ENCODE assay signal across 11 mouse cellular contexts in the genomic region with DNA sequence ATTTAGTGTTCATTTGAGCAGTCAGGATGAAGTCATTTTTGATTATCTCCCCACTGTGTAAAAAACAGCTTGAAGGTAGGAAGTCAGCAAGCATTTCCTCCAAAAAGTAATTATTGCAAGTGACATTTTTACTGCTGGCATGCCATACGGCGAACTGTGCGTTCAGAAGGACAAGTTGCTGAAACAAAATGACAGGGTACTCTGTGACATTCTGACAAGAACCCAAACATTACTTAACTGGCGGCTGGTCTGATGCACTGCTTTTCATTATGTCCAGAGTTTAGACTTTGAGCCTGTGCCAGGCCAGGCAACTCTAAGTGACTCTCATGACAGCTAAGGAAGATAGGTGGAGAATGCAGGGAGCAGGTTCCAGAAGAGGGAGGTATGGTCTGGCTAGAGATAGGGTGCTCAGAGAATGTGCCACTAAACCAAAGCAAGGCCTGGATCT. TPM values are rescaled to one million over a fixed set of nuclear protein-coding genes. Genes with fewer than 3 reads are reported as not detected.
DNase-seq lines count a peak whose midpoint lies in the region; ATAC-seq lines count a peak whose summit lies in the region.
"Had no signal": no experiment of that assay in that cellular context is flagged by ENCODE, and none has a peak within 500 bp of the region (broad histone marks: within the 10 kb centered on the region; RNA-seq: fewer than 3 reads in every experiment).

No protein-coding gene starts in this region.

- no peak overlapping the region for H3K4me3 ChIP-seq in heart, embryonic 12.5 days
- no peak overlapping the region for H3K4me3 ChIP-seq in limb, embryonic 13.5 days

- 0 out of 2 replicates have a peak, but pooled peaks have one; percentile 53 for ATAC-seq in heart, embryonic 12.5 days (ENCODE audit: insufficient number of reproducible peaks, low FRiP score)
- ATAC-seq in limb, embryonic 13.5 days (ENCODE audit: low FRiP score, low read depth), result no peak
- ATAC-seq: intestine, embryonic 16.5 days had no signal

- peaks cover 30% of the 10 kb centered on the region for H3K36me3 ChIP-seq in heart, embryonic 12.5 days
- peaks cover 47% of the 10 kb centered on the region for H3K36me3 ChIP-seq in limb, embryonic 13.5 days

- peak overlapping the region; percentile 75 for H3K27ac ChIP-seq in heart, embryonic 12.5 days (ENCODE audit: poor library complexity, severe bottlenecking)
- H3K27ac ChIP-seq in limb, embryonic 13.5 days, result 0 out of 2 replicates have a peak overlapping the region, but pooled peaks have one; percentile 22

- no peak overlapping the region for H3K4me2 ChIP-seq in heart, embryonic 12.5 days
- no peak overlapping the region for H3K4me2 ChIP-seq in limb, embryonic 13.5 days (replicated peaks)

- no peaks in the 10 kb centered on the region for H3K9me3 ChIP-seq in heart, embryonic 12.5 days (replicated peaks)
- H3K9me3 ChIP-seq in limb, embryonic 13.5 days, result no peaks in the 10 kb centered on the region

- no peaks in the 10 kb centered on the region for H3K27me3 ChIP-seq in heart, embryonic 12.5 days (replicated peaks)
- no peaks in the 10 kb centered on the region for H3K27me3 ChIP-seq in limb, embryonic 13.5 days

- 40% methylated on average over 4 of the region's 4 CpGs for WGBS in heart, embryonic 12.5 days
- 65% methylated on average over 4 of the region's 4 CpGs for WGBS in limb, embryonic 13.5 days

- H3K9ac ChIP-seq in heart, embryonic 12.5 days, result no peak overlapping the region
- H3K9ac ChIP-seq in limb, embryonic 13.5 days, result no peak overlapping the region

- DNase-seq in cerebellum, adult 8-10 months, result peak; percentile 26
- DNase-seq in cerebellum, postnatal 10 days, result no peak
- DNase-seq in kidney, adult 9 months, result peak; percentile 22
- no peak for DNase-seq in kidney, postnatal 4 days
- no peak for DNase-seq in adrenal gland, postnatal 4 days (ENCODE audit: low spot score in 2 of 2)
- DNase-seq in embryo, embryonic 10.5 days (ENCODE audit: low spot score), result no peak
- DNase-seq: adrenal gland, postnatal 36 days; liver had no signal

- H3K4me1 ChIP-seq in heart, embryonic 12.5 days (replicated peaks), result peaks cover 45% of the 10 kb centered on the region
- peaks cover 5% of the 10 kb centered on the region; the same call in 1 of the 2 replicates for H3K4me1 ChIP-seq in limb, embryonic 13.5 days

RNA-seq across cellular contexts. Expression of a gene that starts 46.6 kb away (rescaled TPM):
- 1.5 and 1.9 TPM in 2 replicates for polyA plus RNA-seq in heart, embryonic 12.5 days (2016; fragmentation: Nextera tagmentation; extraction: Ambion mirVana)
- 9.6 and 10.8 TPM in 2 replicates for polyA plus RNA-seq in limb, embryonic 13.5 days (2015; fragmentation: Nextera tagmentation; extraction: Ambion mirVana)
- total RNA-seq in adrenal gland, postnatal 4 days (2021), result 10 to 100 TPM; 15.6 to 18.6 TPM

Comparison
In these comparisons a context has a peak if more than half of its experiments do, and no peak if none do; other contexts are left out.
1. DNase-seq: peak in cerebellum, adult 8-10 months (single experiment) and kidney, adult 9 months (single experiment); none in cerebellum, postnatal 10 days (0 of 2), kidney, postnatal 4 days (0 of 2), adrenal gland, postnatal 4 days (0 of 2) and embryo, embryonic 10.5 days (single experiment).